Mouse (Mus musculus) Muller cell, postnatal 12 days (primary cell): ENCODE measurements around the gene Heg1.

Source experiments
- DNase-seq: peaks from one replicate; pipeline ENCODE4 v3.0.0-alpha.2; 2015; ENCODE audit errors: inconsistent ontology term

Heg1 gene

GRCm38 (mm10) chr16:33705258-33705657 lies 21.1 kb downstream of the Heg1 start:
- DNase-seq: no peak

- no peak for DNase-seq
Observed at GRCm38 (mm10) chr16:33706111-33706890, 22.1 kb downstream of the Heg1 start.

- no peak for DNase-seq
Observed at GRCm38 (mm10) chr16:33708031-33708430, 23.9 kb downstream of the Heg1 start.

GRCm38 (mm10) chr16:33708585-33709397 lies 24.6 kb downstream of the Heg1 start:
- no peak for DNase-seq

GRCm38 (mm10) chr16:33714271-33714670 lies 30.1 kb downstream of the Heg1 start:
- DNase-seq: peak; percentile 66

- DNase-seq: no peak
Observed at GRCm38 (mm10) chr16:33723241-33723640, 39.1 kb downstream of the Heg1 start.

GRCm38 (mm10) chr16:33723983-33724382 lies 39.8 kb downstream of the Heg1 start:
- DNase-seq: no peak

GRCm38 (mm10) chr16:33726261-33726660 lies 42.1 kb downstream of the Heg1 start:
- no peak for DNase-seq

- DNase-seq: no peak
Observed at GRCm38 (mm10) chr16:33726892-33727291, 42.7 kb downstream of the Heg1 start.

GRCm38 (mm10) chr16:33728427-33728826 lies 44.3 kb downstream of the Heg1 start:
- no peak for DNase-seq

- no peak for DNase-seq
Observed at GRCm38 (mm10) chr16:33731291-33731690, 47.1 kb downstream of the Heg1 start.

GRCm38 (mm10) chr16:33732237-33732749 lies 48.1 kb downstream of the Heg1 start:
- no peak for DNase-seq

- no peak for DNase-seq
Observed at GRCm38 (mm10) chr16:33732846-33733580, 48.8 kb downstream of the Heg1 start.

- no peak for DNase-seq
Observed at GRCm38 (mm10) chr16:33733864-33734263, 49.7 kb downstream of the Heg1 start.

GRCm38 (mm10) chr16:33734545-33734944 lies 50.4 kb downstream of the Heg1 start:
- DNase-seq: peak; percentile 53

GRCm38 (mm10) chr16:33735238-33735637 lies 51.1 kb downstream of the Heg1 start:
- no peak for DNase-seq

- no peak for DNase-seq
Observed at GRCm38 (mm10) chr16:33735791-33736190, 51.6 kb downstream of the Heg1 start.

GRCm38 (mm10) chr16:33736746-33737145 lies 52.6 kb downstream of the Heg1 start:
- no peak for DNase-seq

- no peak for DNase-seq
Observed at GRCm38 (mm10) chr16:33738949-33739719, 55.0 kb downstream of the Heg1 start.

GRCm38 (mm10) chr16:33739802-33740201 lies 55.6 kb downstream of the Heg1 start:
- peak; percentile 46 for DNase-seq

GRCm38 (mm10) chr16:33740416-33740815 lies 56.2 kb downstream of the Heg1 start:
- DNase-seq: peak; percentile 27
